Mouse (Mus musculus): Measurements from ENCODE around the gene Iqcc. TPM values are rescaled to one million over a fixed set of nuclear protein-coding genes. Genes with fewer than 3 reads are reported as not detected.

The Iqcc gene
- total and polyA plus RNA-seq, 3 experiments, result 13.0 to 30.9 (median 19.7) TPM

- Histone ChIP-seq H3K4me3 (peak overlapping the region; percentile 27), H3K9ac (ENCODE audit: low read depth, low read length) (peak overlapping the region; percentile 53), H3K4me1 (ENCODE audit: control insufficient read depth, insufficient read depth, low read length) (peaks cover 28% of the 10 kb centered on the region), H3K79me2 (replicated peaks; ENCODE audit: control insufficient read depth, insufficient read depth, low read length) (no peaks in the 10 kb centered on the region; the same call in 1 of the 2 replicates), H3K27ac (peak overlapping the region; percentile 92), H3K36me3 (ENCODE audit: control insufficient read depth, insufficient read depth, low read length) (peaks cover 3% of the 10 kb centered on the region; the same call in 1 of the 2 replicates), H3K27me3 (ENCODE audit: control insufficient read depth, insufficient read depth, low read length) (no peaks in the 10 kb centered on the region)
- TF ChIP-seq POLR2A (IDR thresholded peaks at IDR 0.05; ENCODE audit: insufficient read depth, low read depth, low read length) (peak; percentile 93), EP300 (IDR thresholded peaks at IDR 0.05; ENCODE audit: insufficient read depth, low read depth, low read length) (peak; percentile 80), CTCF (IDR thresholded peaks at IDR 0.05) (no peak)
- DNase-seq, result peak; percentile 50 to 76
- WGBS, result 43% methylated on average over 8 of the region's 8 CpGs
- intact Hi-C loops (cut with DNase I), result loop anchor here (5.0 kb wide), 1 partner anchor 201 kb away; no protein-coding TSS in a partner anchor
Measured at GRCm38 (mm10) chr4:129621283-129621841, 2.5 kb upstream of the Iqcc start.

- H3K79me2 ChIP-seq (replicated peaks; ENCODE audit: control insufficient read depth, insufficient read depth, low read length), result no peaks in the 10 kb centered on the region; the same call in 1 of the 2 replicates
- TF ChIP-seq POLR2A (IDR thresholded peaks at IDR 0.05; ENCODE audit: insufficient read depth, low read depth, low read length) (no peak), EP300 (IDR thresholded peaks at IDR 0.05; ENCODE audit: insufficient read depth, low read depth, low read length) (no peak), CTCF (IDR thresholded peaks at IDR 0.05) (no peak)
- H3K27ac ChIP-seq, result peak overlapping the region; percentile 92
- no peak for DNase-seq
- 54% methylated on average over 11 of the region's 11 CpGs for WGBS
- peaks cover 28% of the 10 kb centered on the region for H3K4me1 ChIP-seq (ENCODE audit: control insufficient read depth, insufficient read depth, low read length)
- peak overlapping the region; percentile 25 for H3K4me3 ChIP-seq
- H3K27me3 ChIP-seq (ENCODE audit: control insufficient read depth, insufficient read depth, low read length), result no peaks in the 10 kb centered on the region
- intact Hi-C loops (cut with DNase I), result loop anchor here (5.0 kb wide), 1 partner anchor 202 kb away; no protein-coding TSS in a partner anchor
- peak overlapping the region; percentile 53 for H3K9ac ChIP-seq (ENCODE audit: low read depth, low read length)
- H3K36me3 ChIP-seq (ENCODE audit: control insufficient read depth, insufficient read depth, low read length), result peaks cover 3% of the 10 kb centered on the region; the same call in 1 of the 2 replicates
Measured at GRCm38 (mm10) chr4:129620419-129621282, 1.8 kb upstream of the Iqcc start.

GRCm38 (mm10) chr4:129618031-129618430 is 868 bp downstream of the Iqcc start:
- no peaks in the 10 kb centered on the region; the same call in 1 of the 2 replicates for H3K79me2 ChIP-seq (replicated peaks; ENCODE audit: control insufficient read depth, insufficient read depth, low read length)
- no peak for DNase-seq
- TF ChIP-seq POLR2A (IDR thresholded peaks at IDR 0.05; ENCODE audit: insufficient read depth, low read depth, low read length) (no peak), EP300 (IDR thresholded peaks at IDR 0.05; ENCODE audit: insufficient read depth, low read depth, low read length) (no peak), CTCF (IDR thresholded peaks at IDR 0.05) (no peak)
- intact Hi-C loops (cut with DNase I), result loop anchor here (5.0 kb wide), 1 partner anchor 286 kb away; no protein-coding TSS in a partner anchor
- peaks cover 3% of the 10 kb centered on the region; the same call in 1 of the 2 replicates for H3K36me3 ChIP-seq (ENCODE audit: control insufficient read depth, insufficient read depth, low read length)
- peak overlapping the region; percentile 64 for H3K4me3 ChIP-seq
- no peaks in the 10 kb centered on the region for H3K27me3 ChIP-seq (ENCODE audit: control insufficient read depth, insufficient read depth, low read length)
- H3K9ac ChIP-seq (ENCODE audit: low read depth, low read length), result no peak overlapping the region; the same call in 1 of the 2 replicates
- peak overlapping the region; percentile 92 for H3K27ac ChIP-seq
- H3K4me1 ChIP-seq (ENCODE audit: control insufficient read depth, insufficient read depth, low read length), result peaks cover 22% of the 10 kb centered on the region
- 90% methylated on average over 5 of the region's 5 CpGs for WGBS

- Histone ChIP-seq H3K79me2 (replicated peaks; ENCODE audit: control insufficient read depth, insufficient read depth, low read length) (no peaks in the 10 kb centered on the region; the same call in 1 of the 2 replicates), H3K27me3 (ENCODE audit: control insufficient read depth, insufficient read depth, low read length) (no peaks in the 10 kb centered on the region), H3K4me3 (no peak overlapping the region), H3K36me3 (ENCODE audit: control insufficient read depth, insufficient read depth, low read length) (peaks cover 3% of the 10 kb centered on the region; the same call in 1 of the 2 replicates), H3K9ac (ENCODE audit: low read depth, low read length) (no peak overlapping the region), H3K4me1 (ENCODE audit: control insufficient read depth, insufficient read depth, low read length) (peaks cover 14% of the 10 kb centered on the region), H3K27ac (no peak overlapping the region)
- intact Hi-C loops (cut with DNase I), result loop anchor here (5.0 kb wide), 1 partner anchor 285 kb away; no protein-coding TSS in a partner anchor
- TF ChIP-seq EP300 (IDR thresholded peaks at IDR 0.05; ENCODE audit: insufficient read depth, low read depth, low read length) (no peak), CTCF (IDR thresholded peaks at IDR 0.05) (no peak), POLR2A (IDR thresholded peaks at IDR 0.05; ENCODE audit: insufficient read depth, low read depth, low read length) (no peak)
- DNase-seq, result no peak
- WGBS, result 90% methylated on average over 7 of the region's 7 CpGs
Measured at GRCm38 (mm10) chr4:129617121-129617641, 1.7 kb downstream of the Iqcc start.

- H3K27me3 ChIP-seq (ENCODE audit: control insufficient read depth, insufficient read depth, low read length), result no peaks in the 10 kb centered on the region
- DNase-seq, result no peak
- no peak overlapping the region for H3K9ac ChIP-seq (ENCODE audit: low read depth, low read length)
- 78% methylated on average over 3 of the region's 3 CpGs for WGBS
- intact Hi-C loops (cut with DNase I), result loop anchor here (5.0 kb wide), 1 partner anchor 284 kb away; no protein-coding TSS in a partner anchor
- no peak overlapping the region for H3K4me3 ChIP-seq
- H3K27ac ChIP-seq, result no peak overlapping the region
- peaks cover 8% of the 10 kb centered on the region for H3K4me1 ChIP-seq (ENCODE audit: control insufficient read depth, insufficient read depth, low read length)
- H3K79me2 ChIP-seq (replicated peaks; ENCODE audit: control insufficient read depth, insufficient read depth, low read length), result no peaks in the 10 kb centered on the region
- TF ChIP-seq EP300 (IDR thresholded peaks at IDR 0.05; ENCODE audit: insufficient read depth, low read depth, low read length) (no peak), CTCF (IDR thresholded peaks at IDR 0.05) (no peak), POLR2A (IDR thresholded peaks at IDR 0.05; ENCODE audit: insufficient read depth, low read depth, low read length) (no peak)
- no peaks in the 10 kb centered on the region for H3K36me3 ChIP-seq (ENCODE audit: control insufficient read depth, insufficient read depth, low read length)
Measured at GRCm38 (mm10) chr4:129616631-129617030, 2.3 kb downstream of the Iqcc start.
